Mouse (Mus musculus) midbrain, embryonic 11.5 days (tissue): ENCODE data around the gene Srsf10. TPM values are rescaled to one million over a fixed set of nuclear protein-coding genes. Genes with fewer than 3 reads are reported as not detected.

Source experiments
- ATAC-seq: fragments of 200-750 bp; cut with Nextera tagmentation; 2 replicates; pipeline ENCODE4 v1.8.0; 2017; ENCODE audit warnings: moderate TSS enrichment, moderate library complexity; ENCODE audit not compliant: low FRiP score
- DNase-seq: peaks from one replicate; pipeline ENCODE4 v3.0.0; 2015; ENCODE audit warnings: low spot score; ENCODE audit errors: missing footprints
- H3K27ac ChIP-seq: fragments of 300-500 bp; sonication (generic); 2 replicates; pipeline ENCODE4 v1.5.1; 2014; ENCODE audit warnings: low read depth, low read length
- H3K27me3 ChIP-seq: fragments of 300-500 bp; sonication (generic); 2 replicates; pipeline ENCODE4 v1.6.1; 2014; ENCODE audit warnings: mild to moderate bottlenecking, low read length, moderate library complexity, mixed read lengths; ENCODE audit not compliant: control insufficient read depth, insufficient read depth
- H3K36me3 ChIP-seq: fragments of 300-500 bp; sonication (generic); 2 replicates; pipeline ENCODE4 v1.6.1; 2014; ENCODE audit warnings: mild to moderate bottlenecking, low read length, moderate library complexity, mixed read lengths; ENCODE audit not compliant: control insufficient read depth, insufficient read depth
- H3K4me1 ChIP-seq: fragments of 300-500 bp; sonication (generic); 2 replicates; pipeline ENCODE4 v1.6.1; 2014; ENCODE audit warnings: low read length; ENCODE audit not compliant: control insufficient read depth, insufficient read depth
- H3K4me2 ChIP-seq: fragments of 300-500 bp; sonication (generic); 2 replicates; pipeline ENCODE4 v1.6.1; 2014; ENCODE audit warnings: mild to moderate bottlenecking, moderate library complexity
- H3K4me3 ChIP-seq: fragments of 300-500 bp; sonication (generic); 2 replicates; pipeline ENCODE4 v1.5.1; 2014; ENCODE audit warnings: low read depth, low read length
- H3K9ac ChIP-seq: fragments of 300-500 bp; sonication (generic); 2 replicates; pipeline ENCODE4 v1.6.1; 2014; ENCODE audit warnings: low read length
- H3K9me3 ChIP-seq: fragments of 300-500 bp; sonication (generic); 2 replicates; pipeline ENCODE4 v1.6.1; 2016; ENCODE audit warnings: low read length; ENCODE audit not compliant: control insufficient read depth
- WGBS: fragments of 180-500 bp; shearing (Covaris S2); extraction: QIAGEN DNeasy Blood & Tissue Kit; methylation state at CpG from one replicate; pipeline ENCODE4 v1.1.7; 2014; 5-methylcytosine and 5-hydroxymethylcytosine counted together
- polyA plus RNA-seq: library from polyadenylated mRNA; unstranded; fragments of >200 nt; fragmentation: Nextera tagmentation; extraction: Ambion mirVana; gene quantifications from 2 replicates; pipeline ENCODE4 v1.2.1, GENCODE M21; 2014

Gene Srsf10
- polyA plus RNA-seq, 1 experiment from 2014 or later, result 434 TPM

- DNase-seq, result no peak
Measured at GRCm38 (mm10) chr4:135888448-135889057, 33.0 kb downstream of the Srsf10 start.

DNA sequence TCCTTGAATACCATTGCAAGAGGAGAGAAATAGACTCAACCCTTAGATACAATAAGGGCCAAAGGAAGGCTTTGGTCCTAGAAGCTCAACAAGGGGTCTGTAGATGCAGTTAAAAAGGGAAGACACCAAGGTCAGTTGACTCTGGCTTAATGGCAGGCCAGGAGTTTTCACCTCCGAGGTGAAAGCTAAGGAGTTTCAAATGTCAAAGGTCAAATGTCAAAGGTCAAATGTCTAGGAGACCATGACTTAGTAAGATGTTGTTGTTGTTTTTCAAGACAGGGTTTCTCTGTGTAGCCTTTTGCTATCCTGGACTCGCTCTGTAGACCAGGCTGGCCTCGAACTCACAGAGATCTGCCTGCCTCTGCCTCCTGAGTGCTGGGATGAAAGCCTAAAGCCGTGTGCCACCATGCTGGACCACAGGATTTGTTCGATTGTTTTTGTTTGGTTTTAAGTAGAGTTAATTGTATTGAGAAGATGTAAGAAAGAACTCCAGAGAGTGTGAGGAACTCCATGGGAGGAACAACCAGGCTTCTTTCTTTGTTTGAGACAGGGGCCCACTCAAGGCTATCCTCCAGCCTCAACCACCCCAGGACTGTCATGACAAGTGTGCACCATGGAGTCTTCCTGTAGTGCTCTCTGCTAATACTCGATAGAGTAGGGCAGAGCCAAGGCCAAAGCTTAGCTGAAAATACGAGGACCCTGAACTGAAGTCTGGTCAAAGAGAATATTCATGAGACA is 33.8 kb downstream of the Srsf10 start:
- Histone ChIP-seq H3K9me3 (no peaks in the 10 kb centered on the region), H3K4me1 (no peaks in the 10 kb centered on the region), H3K9ac (no peak overlapping the region), H3K4me3 (no peak overlapping the region), H3K36me3 (no peaks in the 10 kb centered on the region), H3K27ac (no peak overlapping the region), H3K4me2 (no peak overlapping the region), H3K27me3 (no peaks in the 10 kb centered on the region)
- ATAC-seq (no peak), DNase-seq (peak; percentile 85)
- WGBS, result 84% methylated on average over 7 of the region's 7 CpGs

More at GRCm38 (mm10) chr4:135888448-135889057, 33.0 kb downstream of the Srsf10 start:
- no peak overlapping the region for H3K4me3 ChIP-seq
- WGBS, result 94% methylated on average over 24 of the region's 24 CpGs
- no peak overlapping the region for H3K9ac ChIP-seq
- no peak for ATAC-seq
- no peaks in the 10 kb centered on the region for H3K4me1 ChIP-seq
- H3K27ac ChIP-seq, result no peak overlapping the region
- no peaks in the 10 kb centered on the region for H3K36me3 ChIP-seq
- H3K9me3 ChIP-seq, result no peaks in the 10 kb centered on the region
- H3K4me2 ChIP-seq, result no peak overlapping the region
- H3K27me3 ChIP-seq, result no peaks in the 10 kb centered on the region

DNA sequence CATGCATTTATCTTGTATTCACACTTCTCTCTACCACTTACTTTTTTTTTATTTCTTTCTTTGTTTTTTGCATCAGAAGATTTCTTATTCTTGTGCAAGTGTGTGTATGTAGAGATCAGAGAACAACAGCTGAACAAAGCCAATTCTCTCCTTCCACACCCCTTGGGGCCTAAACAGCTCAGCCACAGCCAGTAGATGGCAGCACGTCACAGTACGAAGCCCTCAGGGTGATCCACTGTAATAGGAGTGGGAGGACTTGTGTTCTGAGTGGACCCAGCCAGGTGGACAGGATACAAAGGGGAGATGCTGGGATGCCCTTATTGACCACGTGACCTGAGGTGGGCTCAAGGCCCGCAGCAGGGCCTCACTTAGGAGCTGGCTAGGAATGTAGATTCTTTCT is 34.3 kb downstream of the Srsf10 start:
- H3K4me3 ChIP-seq, result no peak overlapping the region
- H3K27me3 ChIP-seq, result no peaks in the 10 kb centered on the region
- ATAC-seq, result peak; percentile 70
- no peak overlapping the region for H3K27ac ChIP-seq
- peak; percentile 93 for DNase-seq
- H3K4me1 ChIP-seq, result no peaks in the 10 kb centered on the region
- no peak overlapping the region for H3K4me2 ChIP-seq
- no peak overlapping the region for H3K9ac ChIP-seq
- H3K9me3 ChIP-seq, result no peaks in the 10 kb centered on the region
- 6% methylated on average over 4 of the region's 4 CpGs for WGBS
- no peaks in the 10 kb centered on the region for H3K36me3 ChIP-seq

DNA sequence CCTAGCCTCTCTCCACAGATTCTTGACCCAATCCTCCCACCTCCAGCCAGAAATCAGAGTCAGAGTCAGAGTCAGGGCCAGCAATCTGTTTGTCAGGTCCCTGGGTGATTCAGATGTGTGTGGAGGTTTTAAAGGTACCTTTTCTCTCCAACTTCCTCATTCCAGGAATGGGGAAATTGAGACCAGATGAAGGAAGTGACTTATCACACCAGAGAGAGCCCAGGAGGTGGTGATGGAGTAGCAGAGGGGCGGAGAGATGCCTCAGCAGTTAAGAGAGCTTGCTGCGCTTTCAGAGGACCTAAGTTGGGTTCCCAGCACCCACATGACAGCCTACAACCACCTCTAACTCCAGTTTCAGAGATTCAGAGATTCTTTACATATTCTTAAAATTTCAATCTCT is 36.0 kb downstream of the Srsf10 start:
- Histone ChIP-seq H3K4me2 (no peak overlapping the region), H3K4me3 (no peak overlapping the region), H3K4me1 (no peaks in the 10 kb centered on the region), H3K9ac (no peak overlapping the region), H3K36me3 (no peaks in the 10 kb centered on the region), H3K27me3 (no peaks in the 10 kb centered on the region), H3K9me3 (no peaks in the 10 kb centered on the region), H3K27ac (no peak overlapping the region)
- 83% methylated on average over 2 of the region's 2 CpGs for WGBS
- DNase-seq (no peak), ATAC-seq (no peak)

GRCm38 (mm10) chr4:135892884-135893283 is 37.3 kb downstream of the Srsf10 start:
- WGBS, result 70% methylated on average over 4 of the region's 4 CpGs
- Histone ChIP-seq H3K4me2 (no peak overlapping the region), H3K4me3 (no peak overlapping the region), H3K27me3 (no peaks in the 10 kb centered on the region), H3K9me3 (no peaks in the 10 kb centered on the region), H3K9ac (no peak overlapping the region), H3K4me1 (no peaks in the 10 kb centered on the region), H3K36me3 (no peaks in the 10 kb centered on the region), H3K27ac (no peak overlapping the region)
- no peak for DNase-seq
- ATAC-seq, result no peak

GRCm38 (mm10) chr4:135895071-135895571 is 39.6 kb downstream of the Srsf10 start, which contains the start of gene Cnr2:
TSS of gene Cnr2 (plus strand) at chr4:135895394.
- Histone ChIP-seq H3K4me3 (no peak within 1 kb of the TSS), H3K27ac (no peak within 1 kb of the TSS), H3K36me3 (no peaks in the 10 kb centered on the region), H3K4me2 (no peak within 1 kb of the TSS), H3K9ac (no peak within 1 kb of the TSS), H3K9me3 (no peaks in the 10 kb centered on the region), H3K4me1 (no peaks in the 10 kb centered on the region), H3K27me3 (no peaks in the 10 kb centered on the region)
- no peak for ATAC-seq
- no peak for DNase-seq
- WGBS, result 69% methylated on average over 8 of the region's 8 CpGs

- H3K36me3 ChIP-seq, result no peaks in the 10 kb centered on the region
- no peak overlapping the region for H3K27ac ChIP-seq
- H3K9me3 ChIP-seq, result no peaks in the 10 kb centered on the region
- no peak for ATAC-seq
- H3K27me3 ChIP-seq, result no peaks in the 10 kb centered on the region
- no peak overlapping the region for H3K4me2 ChIP-seq
- H3K4me1 ChIP-seq, result no peaks in the 10 kb centered on the region
- no peak overlapping the region for H3K4me3 ChIP-seq
- no peak overlapping the region for H3K9ac ChIP-seq
- no peak for DNase-seq
- 80% methylated on average over 6 of the region's 6 CpGs for WGBS
Measured at GRCm38 (mm10) chr4:135896157-135896556, 40.6 kb downstream of the Srsf10 start.

- Histone ChIP-seq H3K4me1 (no peaks in the 10 kb centered on the region), H3K4me2 (no peak overlapping the region), H3K4me3 (no peak overlapping the region), H3K9ac (no peak overlapping the region), H3K27ac (no peak overlapping the region), H3K9me3 (no peaks in the 10 kb centered on the region), H3K27me3 (no peaks in the 10 kb centered on the region), H3K36me3 (no peaks in the 10 kb centered on the region)
- DNase-seq (no peak), ATAC-seq (no peak)
- 84% methylated on average over 9 of the region's 9 CpGs for WGBS
Measured at GRCm38 (mm10) chr4:135898380-135899049, 43.0 kb downstream of the Srsf10 start.

GRCm38 (mm10) chr4:135899050-135899448 is 43.5 kb downstream of the Srsf10 start:
- DNase-seq (no peak), ATAC-seq (no peak)
- Histone ChIP-seq H3K4me3 (no peak overlapping the region), H3K9ac (no peak overlapping the region), H3K27ac (no peak overlapping the region), H3K4me1 (no peaks in the 10 kb centered on the region), H3K27me3 (no peaks in the 10 kb centered on the region), H3K36me3 (no peaks in the 10 kb centered on the region), H3K9me3 (no peaks in the 10 kb centered on the region), H3K4me2 (no peak overlapping the region)
- WGBS, result 84% methylated on average over 7 of the region's 7 CpGs
